Mouse (Mus musculus): ENCODE results near the gene Mapk8ip1. TPM values are rescaled to one million over a fixed set of nuclear protein-coding genes. Genes with fewer than 3 reads are reported as not detected.

Mapk8ip1 gene
- total and polyA plus RNA-seq, 3 experiments, result 0.05 to 0.22 TPM; not detected in 1

- TF ChIP-seq CTCF (IDR thresholded peaks at IDR 0.05; ENCODE audit: low read depth, low read length) (no peak), GATA2 (IDR thresholded peaks at IDR 0.05; ENCODE audit: borderline replicate concordance, low read depth, low read length) (no peak), POLR2AphosphoS5 (IDR thresholded peaks at IDR 0.05; ENCODE audit: insufficient replicate concordance, low read depth, low read length) (no peak), TAL1 (conservative IDR thresholded peaks at IDR 0.05; ENCODE audit: low read depth, low read length) (no peak), GATA1 (IDR thresholded peaks at IDR 0.05; ENCODE audit: borderline replicate concordance, low read length) (no peak)
- no peaks in the 10 kb centered on the region for H3K9me3 ChIP-seq (replicated peaks)
- peaks cover 98% of the 10 kb centered on the region for H3K27me3 ChIP-seq (ENCODE audit: insufficient read depth, low read length)
Observed at GRCm38 (mm10) chr2:92389645-92390044, 11.4 kb downstream of the Mapk8ip1 start.

GRCm38 (mm10) chr2:92388891-92389641 lies 12.0 kb downstream of the Mapk8ip1 start:
- Histone ChIP-seq H3K4me1 (ENCODE audit: insufficient read depth, low read depth, low read length) (peaks cover 24% of the 10 kb centered on the region), H3K27me3 (ENCODE audit: insufficient read depth, low read length) (peaks cover 98% of the 10 kb centered on the region), H3K36me3 (replicated peaks) (no peaks in the 10 kb centered on the region), H3K9me3 (replicated peaks) (no peaks in the 10 kb centered on the region), H3K4me3 (ENCODE audit: low read depth, low read length) (no peak overlapping the region)
- TF ChIP-seq POLR2AphosphoS5 (IDR thresholded peaks at IDR 0.05; ENCODE audit: insufficient replicate concordance, low read depth, low read length) (no peak), GATA1 (IDR thresholded peaks at IDR 0.05; ENCODE audit: borderline replicate concordance, low read length) (no peak), CTCF (IDR thresholded peaks at IDR 0.05; ENCODE audit: low read depth, low read length) (no peak)
- no peak for ATAC-seq (ENCODE audit: extremely low read depth, insufficient number of reproducible peaks, low FRiP score, poor library complexity, severe bottlenecking)
- DNase-seq (ENCODE audit: low spot score), result no peak

More at GRCm38 (mm10) chr2:92389645-92390044, 11.4 kb downstream of the Mapk8ip1 start:
- DNase-seq (ENCODE audit: low spot score) (no peak), ATAC-seq (ENCODE audit: extremely low read depth, insufficient number of reproducible peaks, low FRiP score, poor library complexity, severe bottlenecking) (no peak)
- Histone ChIP-seq H3K4me1 (ENCODE audit: insufficient read depth, low read depth, low read length) (peaks cover 21% of the 10 kb centered on the region), H3K4me3 (ENCODE audit: low read depth, low read length) (no peak overlapping the region), H3K36me3 (replicated peaks) (no peaks in the 10 kb centered on the region)

- H3K4me3 ChIP-seq (ENCODE audit: low read depth, low read length), result no peak overlapping the region
- DNase-seq (ENCODE audit: low spot score) (no peak), ATAC-seq (ENCODE audit: extremely low read depth, insufficient number of reproducible peaks, low FRiP score, poor library complexity, severe bottlenecking) (no peak)
- peaks cover 8% of the 10 kb centered on the region for H3K36me3 ChIP-seq (replicated peaks)
- H3K27me3 ChIP-seq (ENCODE audit: insufficient read depth, low read length), result peaks cover 89% of the 10 kb centered on the region
- no peak for TF ChIP-seq GATA1 (IDR thresholded peaks at IDR 0.05; ENCODE audit: borderline replicate concordance, low read length)
- TF ChIP-seq GATA2 (IDR thresholded peaks at IDR 0.05; ENCODE audit: borderline replicate concordance, low read depth, low read length), result no peak
- TF ChIP-seq POLR2AphosphoS5 (IDR thresholded peaks at IDR 0.05; ENCODE audit: insufficient replicate concordance, low read depth, low read length), result no peak
- TF ChIP-seq CTCF (IDR thresholded peaks at IDR 0.05; ENCODE audit: low read depth, low read length), result no peak
- H3K9me3 ChIP-seq (replicated peaks), result no peaks in the 10 kb centered on the region
- peaks cover 22% of the 10 kb centered on the region for H3K4me1 ChIP-seq (ENCODE audit: insufficient read depth, low read depth, low read length)
Observed at GRCm38 (mm10) chr2:92388081-92388517, 13.0 kb downstream of the Mapk8ip1 start.

- H3K36me3 ChIP-seq (replicated peaks), result peaks cover 12% of the 10 kb centered on the region
- H3K27me3 ChIP-seq (ENCODE audit: insufficient read depth, low read length), result peaks cover 84% of the 10 kb centered on the region
- no peak for TF ChIP-seq TAL1 (conservative IDR thresholded peaks at IDR 0.05; ENCODE audit: low read depth, low read length)
- no peak for TF ChIP-seq CTCF (IDR thresholded peaks at IDR 0.05; ENCODE audit: low read depth, low read length)
- no peak for TF ChIP-seq GATA2 (IDR thresholded peaks at IDR 0.05; ENCODE audit: borderline replicate concordance, low read depth, low read length)
- TF ChIP-seq GATA1 (IDR thresholded peaks at IDR 0.05; ENCODE audit: borderline replicate concordance, low read length), result no peak
- TF ChIP-seq POLR2AphosphoS5 (IDR thresholded peaks at IDR 0.05; ENCODE audit: insufficient replicate concordance, low read depth, low read length), result no peak
- ATAC-seq (ENCODE audit: extremely low read depth, insufficient number of reproducible peaks, low FRiP score, poor library complexity, severe bottlenecking) (no peak), DNase-seq (ENCODE audit: low spot score) (no peak)
- H3K4me3 ChIP-seq (ENCODE audit: low read depth, low read length), result no peak overlapping the region
- peaks cover 20% of the 10 kb centered on the region; the same call in 1 of the 2 replicates for H3K4me1 ChIP-seq (ENCODE audit: insufficient read depth, low read depth, low read length)
- H3K9me3 ChIP-seq (replicated peaks), result no peaks in the 10 kb centered on the region
Observed at GRCm38 (mm10) chr2:92387646-92388045, 13.4 kb downstream of the Mapk8ip1 start.

- no peak for ATAC-seq (ENCODE audit: extremely low read depth, insufficient number of reproducible peaks, low FRiP score, poor library complexity, severe bottlenecking)
- no peaks in the 10 kb centered on the region for H3K9me3 ChIP-seq (replicated peaks)
- no peak for DNase-seq (ENCODE audit: low spot score)
- no peak for TF ChIP-seq TAL1 (conservative IDR thresholded peaks at IDR 0.05; ENCODE audit: low read depth, low read length)
- TF ChIP-seq CTCF (IDR thresholded peaks at IDR 0.05; ENCODE audit: low read depth, low read length), result no peak
- no peak overlapping the region for H3K4me3 ChIP-seq (ENCODE audit: low read depth, low read length)
- peaks cover 20% of the 10 kb centered on the region; the same call in 1 of the 2 replicates for H3K4me1 ChIP-seq (ENCODE audit: insufficient read depth, low read depth, low read length)
- H3K36me3 ChIP-seq (replicated peaks), result peaks cover 19% of the 10 kb centered on the region
- H3K27me3 ChIP-seq (ENCODE audit: insufficient read depth, low read length), result peaks cover 78% of the 10 kb centered on the region
Observed at GRCm38 (mm10) chr2:92386821-92387570, 14.1 kb downstream of the Mapk8ip1 start.
